Mouse (Mus musculus): ENCODE data around the gene Vmn2r61. TPM values are rescaled to one million over a fixed set of nuclear protein-coding genes. Genes with fewer than 3 reads are reported as not detected.

The Vmn2r61 gene
- not detected for polyA plus RNA-seq (2021)

- ATAC-seq (no peak), DNase-seq (ENCODE audit: low read depth, low spot score) (no peak)
- no peaks in the 10 kb centered on the region for H3K27me3 ChIP-seq
- in situ Hi-C loops (cut with MboI; ENCODE audit: low pct_unique_long_range_greater_than_20kb), result no loop called here
- ChIA-PET POLR2A (no interaction called here), CTCF (no interaction called here)
- no peak for TF ChIP-seq CTCF (IDR thresholded peaks at IDR 0.05)
Observed at GRCm38 (mm10) chr7:42259753-42260152, at the start of gene Vmn2r61. TSS of gene Vmn2r61 (plus strand) at chr7:42260053.

Other genes with a start within 250 kb of the Vmn2r61 start
- gene Vmn2r59, start 201.0 kb upstream of the Vmn2r61 start, polyA plus RNA-seq (2021), result not detected
- under 0.01 TPM for gene Vmn2r60, start 152.3 kb upstream of the Vmn2r61 start, polyA plus RNA-seq (2021)
- gene 4933421I07Rik, start 188.1 kb downstream of the Vmn2r61 start, polyA plus RNA-seq (2021), result not detected
- 3.9 TPM for gene Zfp141, start 245.7 kb downstream of the Vmn2r61 start, polyA plus RNA-seq (2021)

Data from Patski (cell line).